Mouse (Mus musculus): ENCODE results near the gene Scn2b. TPM values are rescaled to one million over a fixed set of nuclear protein-coding genes. Genes with fewer than 3 reads are reported as not detected.

Gene Scn2b
- polyA plus RNA-seq (2016; fragmentation: Nextera tagmentation; extraction: Ambion mirVana) = 4.2 and 4.8 TPM in 2 replicates

GRCm38 (mm10) chr9:45117741-45118431, at the start of gene Scn2b:
TSS of gene Scn2b (plus strand) at chr9:45117782.
- WGBS = 1% methylated on average over 13 of the region's 13 CpGs
- Histone ChIP-seq H3K27me3 (replicated peaks) (peaks cover 3% of the 10 kb centered on the region), H3K4me1 (peaks cover 17% of the 10 kb centered on the region), H3K9me3 (no peaks in the 10 kb centered on the region), H3K27ac (no peak within 1 kb of the TSS), H3K36me3 (no peaks in the 10 kb centered on the region), H3K4me2 (replicated peaks) (peak within 1 kb of the TSS; percentile 62), H3K4me3 (peak within 1 kb of the TSS; percentile 54), H3K9ac (peak within 1 kb of the TSS; percentile 62)
- ATAC-seq (ENCODE audit: low FRiP score, low read depth) = no peak; the same call in 1 of the 2 replicates

DNA sequence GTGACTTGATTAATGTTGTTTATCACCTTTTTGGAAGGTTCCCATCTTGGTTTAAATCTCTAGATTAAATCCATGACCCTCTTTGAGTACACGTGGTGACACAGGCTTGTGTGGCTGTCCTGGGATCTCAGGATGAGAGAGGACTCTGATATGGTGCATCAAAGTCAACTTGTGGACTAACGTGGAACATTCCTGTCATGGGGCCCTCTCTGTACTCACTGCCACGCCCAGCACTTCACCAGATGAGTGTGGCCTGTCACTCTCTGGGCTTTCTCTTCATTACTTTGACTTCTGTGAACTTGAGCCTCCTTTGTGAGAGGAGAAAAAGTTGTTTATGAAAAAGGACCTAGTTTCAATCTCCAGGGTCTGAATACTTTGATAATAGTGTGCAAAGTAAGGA, 45.8 kb upstream of the Scn2b start:
- no peak overlapping the region for H3K9ac ChIP-seq
- 62% methylated on average over 3 of the region's 3 CpGs for WGBS
- H3K4me3 ChIP-seq = no peak overlapping the region
- no peaks in the 10 kb centered on the region for H3K27me3 ChIP-seq (replicated peaks)
- no peaks in the 10 kb centered on the region for H3K9me3 ChIP-seq
- ATAC-seq (ENCODE audit: low FRiP score, low read depth) = no peak
- H3K4me1 ChIP-seq = no peaks in the 10 kb centered on the region
- H3K27ac ChIP-seq = no peak overlapping the region
- no peaks in the 10 kb centered on the region for H3K36me3 ChIP-seq
- H3K4me2 ChIP-seq (replicated peaks) = no peak overlapping the region

DNA sequence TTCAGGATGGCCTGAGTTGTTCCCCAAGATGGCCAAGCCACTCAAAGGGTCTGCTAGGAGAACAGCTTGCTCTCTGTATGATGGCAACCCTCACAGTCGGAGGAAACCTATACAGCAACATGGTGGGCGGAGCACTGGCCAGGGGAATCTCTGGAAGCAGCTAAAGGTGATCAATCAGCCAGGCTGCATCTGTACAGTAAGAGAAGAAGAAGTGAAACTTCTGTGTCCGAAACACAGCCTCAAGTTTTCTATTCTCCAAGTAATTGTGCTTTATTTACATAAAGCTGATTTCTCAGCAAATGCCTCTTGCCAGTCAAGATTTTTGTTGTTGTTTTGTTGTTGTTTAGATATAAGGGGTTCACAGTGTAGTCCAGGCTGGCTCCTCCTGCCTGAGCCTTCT, 39.7 kb upstream of the Scn2b start:
- Histone ChIP-seq H3K27me3 (replicated peaks) (no peaks in the 10 kb centered on the region), H3K4me1 (no peaks in the 10 kb centered on the region), H3K9ac (no peak overlapping the region), H3K27ac (no peak overlapping the region), H3K36me3 (no peaks in the 10 kb centered on the region), H3K4me2 (replicated peaks) (no peak overlapping the region), H3K9me3 (no peaks in the 10 kb centered on the region), H3K4me3 (no peak overlapping the region)
- WGBS = 75% methylated on average over 3 of the region's 3 CpGs
- ATAC-seq (ENCODE audit: low FRiP score, low read depth) = no peak

GRCm38 (mm10) chr9:45079011-45079410, 38.6 kb upstream of the Scn2b start, which contains the start of gene Jaml:
TSS of gene Jaml (plus strand) at chr9:45079183.
- H3K27ac ChIP-seq = no peak within 1 kb of the TSS
- no peak within 1 kb of the TSS for H3K4me3 ChIP-seq
- 86% methylated on average over 5 of the region's 5 CpGs for WGBS
- no peaks in the 10 kb centered on the region for H3K4me1 ChIP-seq
- H3K9me3 ChIP-seq = no peaks in the 10 kb centered on the region
- no peak for ATAC-seq (ENCODE audit: low FRiP score, low read depth)
- H3K27me3 ChIP-seq (replicated peaks) = no peaks in the 10 kb centered on the region
- no peak within 1 kb of the TSS for H3K4me2 ChIP-seq (replicated peaks)
- H3K9ac ChIP-seq = no peak within 1 kb of the TSS
- H3K36me3 ChIP-seq = no peaks in the 10 kb centered on the region

- WGBS = 91% methylated on average over 3 of the region's 3 CpGs
- ATAC-seq (ENCODE audit: low FRiP score, low read depth) = no peak
- H3K4me1 ChIP-seq = no peaks in the 10 kb centered on the region
- no peaks in the 10 kb centered on the region for H3K27me3 ChIP-seq (replicated peaks)
- no peaks in the 10 kb centered on the region for H3K36me3 ChIP-seq
- H3K9ac ChIP-seq = no peak overlapping the region
- no peak overlapping the region for H3K4me2 ChIP-seq (replicated peaks)
- no peaks in the 10 kb centered on the region for H3K9me3 ChIP-seq
- no peak overlapping the region for H3K27ac ChIP-seq
- H3K4me3 ChIP-seq = no peak overlapping the region
Measured at GRCm38 (mm10) chr9:45083132-45083531, 34.5 kb upstream of the Scn2b start.

- 78% methylated on average over 5 of the region's 5 CpGs for WGBS
- Histone ChIP-seq H3K4me2 (replicated peaks) (no peak overlapping the region), H3K27ac (no peak overlapping the region), H3K9me3 (no peaks in the 10 kb centered on the region), H3K36me3 (no peaks in the 10 kb centered on the region), H3K4me1 (no peaks in the 10 kb centered on the region), H3K9ac (no peak overlapping the region), H3K4me3 (no peak overlapping the region), H3K27me3 (replicated peaks) (no peaks in the 10 kb centered on the region)
- ATAC-seq (ENCODE audit: low FRiP score, low read depth) = no peak
Measured at GRCm38 (mm10) chr9:45084556-45084955, 33.0 kb upstream of the Scn2b start.

DNA sequence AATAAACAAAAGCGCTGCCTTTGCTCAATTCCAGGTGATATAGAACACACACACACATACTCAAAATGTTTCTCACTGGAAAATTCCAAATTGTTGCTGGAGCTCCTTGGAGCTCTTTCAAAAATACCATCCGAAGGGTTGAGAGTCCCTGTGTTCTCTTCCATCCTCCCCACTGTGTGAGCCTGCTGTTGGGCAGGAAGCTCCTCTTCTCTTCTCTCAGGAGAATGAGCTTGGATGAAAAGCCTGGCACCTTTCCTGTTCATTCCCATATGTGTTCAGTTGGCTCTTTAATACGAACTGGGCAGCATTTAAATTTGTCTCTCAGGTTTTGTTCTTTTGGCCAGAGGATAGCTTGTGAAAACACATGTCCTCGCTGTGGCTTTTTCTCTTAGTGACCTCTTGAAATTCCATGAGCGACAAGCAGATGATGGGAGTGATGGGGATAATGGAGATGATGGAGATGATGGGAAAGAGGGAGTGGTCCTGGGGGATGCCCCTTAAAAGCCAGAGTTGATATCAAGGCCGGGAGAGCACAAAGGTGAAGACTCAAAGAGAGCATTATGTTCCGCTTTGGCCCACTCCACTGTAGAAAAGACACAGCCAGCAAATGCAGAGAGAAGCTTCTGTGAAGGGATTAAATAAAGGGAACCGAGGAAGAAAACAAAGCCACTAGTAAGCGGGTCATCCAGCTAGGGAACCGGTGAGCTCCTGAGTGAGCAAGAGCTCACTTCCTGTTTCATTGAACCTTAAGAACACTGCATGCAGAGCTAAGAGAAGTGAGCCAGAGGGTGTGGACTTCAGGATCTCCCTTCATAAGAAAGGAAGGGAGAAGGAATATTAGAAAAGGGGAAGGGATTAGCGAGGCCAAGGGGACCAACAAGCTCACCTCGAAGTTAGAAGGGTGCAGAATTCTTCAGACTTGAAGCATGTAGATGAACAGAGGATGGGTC, 31.6 kb upstream of the Scn2b start:
- Histone ChIP-seq H3K9ac (no peak overlapping the region), H3K27ac (no peak overlapping the region), H3K4me2 (replicated peaks) (no peak overlapping the region), H3K4me3 (no peak overlapping the region), H3K9me3 (no peaks in the 10 kb centered on the region), H3K27me3 (replicated peaks) (no peaks in the 10 kb centered on the region), H3K4me1 (no peaks in the 10 kb centered on the region), H3K36me3 (no peaks in the 10 kb centered on the region)
- WGBS = 82% methylated on average over 12 of the region's 12 CpGs
- no peak for ATAC-seq (ENCODE audit: low FRiP score, low read depth)

GRCm38 (mm10) chr9:45088040-45088439, 29.5 kb upstream of the Scn2b start:
- Histone ChIP-seq H3K27ac (no peak overlapping the region), H3K4me1 (no peaks in the 10 kb centered on the region), H3K9ac (no peak overlapping the region), H3K9me3 (no peaks in the 10 kb centered on the region), H3K4me3 (no peak overlapping the region), H3K36me3 (no peaks in the 10 kb centered on the region), H3K27me3 (replicated peaks) (no peaks in the 10 kb centered on the region), H3K4me2 (replicated peaks) (no peak overlapping the region)
- ATAC-seq (ENCODE audit: low FRiP score, low read depth) = no peak

DNA sequence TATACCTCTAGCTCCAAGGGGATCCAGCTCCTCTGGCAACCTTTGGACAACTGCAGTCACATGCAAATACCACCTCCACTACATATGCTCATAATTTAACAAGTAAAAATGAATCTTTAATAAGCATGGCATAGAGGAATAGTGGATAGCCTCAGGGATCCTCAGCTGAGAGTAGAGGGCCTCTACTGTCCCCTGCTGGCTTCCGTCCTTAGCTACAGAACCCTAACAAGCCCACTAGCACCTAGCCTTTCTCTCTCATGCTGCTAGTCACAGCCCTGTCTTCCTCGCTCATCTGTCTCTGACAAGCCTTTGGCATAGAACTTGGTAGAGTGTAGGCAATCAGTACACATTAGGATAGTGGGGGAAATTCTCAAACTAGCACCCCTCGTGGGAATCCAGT, 26.8 kb upstream of the Scn2b start:
- Histone ChIP-seq H3K27ac (no peak overlapping the region), H3K4me1 (no peaks in the 10 kb centered on the region), H3K4me3 (no peak overlapping the region), H3K27me3 (replicated peaks) (no peaks in the 10 kb centered on the region), H3K9me3 (no peaks in the 10 kb centered on the region), H3K9ac (no peak overlapping the region), H3K4me2 (replicated peaks) (no peak overlapping the region), H3K36me3 (no peaks in the 10 kb centered on the region)
- no peak for ATAC-seq (ENCODE audit: low FRiP score, low read depth)
- 79% methylated on average over 3 of the region's 3 CpGs for WGBS

DNA sequence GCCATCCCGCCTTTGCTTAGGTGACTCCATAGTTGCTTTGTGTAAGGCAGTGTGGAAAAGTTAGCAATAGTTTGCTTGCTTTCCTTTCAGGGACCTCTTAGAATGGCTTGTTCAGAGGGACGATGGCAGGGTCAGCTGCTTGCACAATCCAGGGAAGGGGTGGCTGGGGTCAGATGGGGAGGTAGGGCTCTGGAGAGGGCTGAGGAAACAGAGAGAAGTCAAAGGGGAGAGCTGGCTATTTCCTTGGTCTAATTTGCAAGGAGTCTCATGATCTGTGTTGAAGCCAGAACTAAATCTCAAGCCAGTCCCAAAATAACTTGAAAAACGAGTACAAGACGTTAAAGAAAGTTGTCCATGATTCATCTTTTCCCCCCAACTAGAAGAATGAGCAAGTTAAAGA, 24.9 kb upstream of the Scn2b start:
- no peak overlapping the region for H3K4me3 ChIP-seq
- H3K27ac ChIP-seq = no peak overlapping the region
- H3K4me2 ChIP-seq (replicated peaks) = no peak overlapping the region
- H3K4me1 ChIP-seq = no peaks in the 10 kb centered on the region
- H3K9me3 ChIP-seq = no peaks in the 10 kb centered on the region
- 72% methylated on average over 4 of the region's 4 CpGs for whole genome bisulfite sequencing
- no peaks in the 10 kb centered on the region for H3K36me3 ChIP-seq
- ATAC-seq (ENCODE audit: low FRiP score, low read depth) = no peak
- H3K27me3 ChIP-seq (replicated peaks) = no peaks in the 10 kb centered on the region
- no peak overlapping the region for H3K9ac ChIP-seq

DNA sequence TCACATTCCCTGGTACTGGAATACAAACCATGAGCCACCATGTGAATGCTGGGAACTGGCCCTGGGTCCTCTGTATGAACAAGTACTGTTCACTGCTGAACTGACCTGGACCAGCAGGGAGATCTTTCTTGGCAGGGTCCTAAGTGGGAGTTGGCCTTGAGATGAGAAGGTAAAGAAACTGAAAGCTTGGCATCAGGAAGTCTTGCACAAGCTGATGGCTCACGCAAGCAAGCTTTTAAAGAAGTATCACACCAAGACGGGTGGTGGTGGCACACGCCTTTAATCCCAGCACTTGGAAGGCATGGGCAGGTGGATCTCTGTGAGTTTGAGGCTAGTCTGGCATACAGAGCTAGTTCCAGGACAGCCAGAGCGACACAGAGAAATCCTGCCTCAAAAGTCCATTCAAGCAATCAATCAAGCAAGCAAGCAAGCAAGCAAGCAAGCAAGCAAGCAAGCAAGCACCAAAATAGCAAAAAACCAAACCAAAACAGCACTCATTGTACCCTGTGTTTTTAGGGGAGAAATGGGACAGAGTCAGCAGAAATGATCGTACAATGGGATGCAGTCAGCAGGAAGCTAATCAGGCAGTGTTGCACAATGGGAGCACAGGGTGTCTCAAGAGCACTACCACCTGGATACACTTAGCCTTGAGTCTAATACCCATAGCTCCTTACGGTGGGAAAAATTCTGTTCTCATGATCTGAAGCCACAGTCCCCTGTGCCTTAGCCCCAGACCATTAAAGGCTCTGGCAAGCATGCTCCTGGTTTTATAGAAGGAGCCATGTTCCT, 22.2 kb upstream of the Scn2b start:
- no peak overlapping the region for H3K27ac ChIP-seq
- no peak overlapping the region for H3K4me2 ChIP-seq (replicated peaks)
- H3K27me3 ChIP-seq (replicated peaks) = no peaks in the 10 kb centered on the region
- no peak for ATAC-seq (ENCODE audit: low FRiP score, low read depth)
- H3K4me1 ChIP-seq = no peaks in the 10 kb centered on the region
- H3K4me3 ChIP-seq = no peak overlapping the region
- 85% methylated on average over 6 of the region's 6 CpGs for WGBS
- H3K36me3 ChIP-seq = no peaks in the 10 kb centered on the region
- no peak overlapping the region for H3K9ac ChIP-seq
- H3K9me3 ChIP-seq = no peaks in the 10 kb centered on the region

GRCm38 (mm10) chr9:45097877-45098276, 19.7 kb upstream of the Scn2b start:
- 85% methylated on average over 5 of the region's 5 CpGs for WGBS
- no peaks in the 10 kb centered on the region for H3K36me3 ChIP-seq
- H3K4me2 ChIP-seq (replicated peaks) = no peak overlapping the region
- no peak overlapping the region for H3K27ac ChIP-seq
- H3K9me3 ChIP-seq = no peaks in the 10 kb centered on the region
- no peak overlapping the region for H3K9ac ChIP-seq
- H3K4me1 ChIP-seq = no peaks in the 10 kb centered on the region
- H3K27me3 ChIP-seq (replicated peaks) = no peaks in the 10 kb centered on the region
- no peak for ATAC-seq (ENCODE audit: low FRiP score, low read depth)
- H3K4me3 ChIP-seq = no peak overlapping the region
